ENCODE assay signal across 8 mouse cellular contexts in the genomic region with DNA sequence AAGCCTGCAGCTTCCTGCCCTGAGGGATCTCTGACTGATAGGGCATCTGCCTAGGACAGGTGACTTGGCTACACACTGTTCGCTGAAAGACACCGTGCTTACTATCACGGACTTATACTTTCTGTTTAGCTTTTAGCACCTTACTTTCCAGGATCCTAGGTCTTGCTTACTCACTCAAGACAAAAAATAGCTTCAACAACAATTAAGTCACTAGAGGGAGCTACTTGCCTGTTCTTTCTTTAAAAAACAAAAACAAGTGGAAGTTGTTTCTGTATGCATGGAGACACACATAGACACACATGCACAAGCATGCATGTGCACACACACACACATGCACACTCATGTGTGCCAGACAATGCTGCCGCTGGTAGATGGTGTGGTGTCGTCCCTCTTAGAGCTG. TPM values are rescaled to one million over a fixed set of nuclear protein-coding genes. Genes with fewer than 3 reads are reported as not detected.
A peak's percentile ranks its signal among the peaks of the same experiment; 100 is the strongest.
DNase-seq lines count a peak whose midpoint lies in the region; TF ChIP-seq lines count a peak whose summit lies in the region.

No protein-coding gene starts in this region.

- intact Hi-C loops in left cerebral cortex, adult 2 months (cut with DNase I): loop anchor here (10.0 kb wide), 2 partner anchors 78 to 228 kb away; no protein-coding TSS in a partner anchor
- intact Hi-C loops in left cerebral cortex, postnatal 10 days (cut with DNase I): loop anchor here (5.0 kb wide), 1 partner anchor 80 kb away; no protein-coding TSS in a partner anchor

- H3K4me3 ChIP-seq in left cerebral cortex, adult 2 months: no peak overlapping the region

- H3K27ac ChIP-seq in left cerebral cortex, adult 2 months: no peak overlapping the region

- TF ChIP-seq CTCF in left cerebral cortex, adult 2 months (IDR thresholded peaks at IDR 0.05): peak; percentile 55

- no peak for DNase-seq in left cerebral cortex, adult 2 months (ENCODE audit: extremely low spot score in 1 of 2, low spot score in 2 of 2)
- DNase-seq in left cerebral cortex, adult 11 months (ENCODE audit: low spot score): no peak
- peak; percentile 64 for DNase-seq in NIH3T3 (ENCODE audit: low read depth)
- DNase-seq in forelimb bud, embryonic 11.5 days (ENCODE audit: low read depth, low spot score): peak; percentile 20
- peak; percentile 60 for DNase-seq in lung, postnatal 25 days (ENCODE audit: low spot score)
- no peak for DNase-seq in right cerebral cortex, postnatal 36 days (ENCODE audit: low spot score in 2 of 2)
- DNase-seq in left cerebral cortex, postnatal 10 days (ENCODE audit: extremely low spot score in 1 of 2, low spot score in 2 of 2): no peak
- no peak for DNase-seq in left cerebral cortex, adult 18-20 months (ENCODE audit: low spot score in 2 of 2)

RNA-seq across cellular contexts. Expression of gene Cbr3, which starts 3.9 kb away (rescaled TPM):
- total RNA-seq in left cerebral cortex, adult 2 months (2021): 10 to 100 TPM; 16.1 to 16.9 TPM
- 1 to 10 TPM; 9.5 to 9.6 TPM for total RNA-seq in left cerebral cortex, postnatal 10 days (2021)
- 10 to 100 TPM; 21.2 to 21.8 TPM for total RNA-seq in left cerebral cortex, adult 18-20 months (2021)

RNA-seq across cellular contexts. Expression of gene Dop1b, which starts 24.8 kb away (rescaled TPM):
- 100 to 1,000 TPM in 1 of 2 experiments, 10 to 100 TPM in 1; 98.5 to 117 TPM for total RNA-seq in left cerebral cortex, adult 2 months (2021)
- 10 to 100 TPM; 90.0 to 99.6 TPM for total RNA-seq in left cerebral cortex, postnatal 10 days (2021)
- 10 to 100 TPM; 86.3 to 90.5 TPM for total RNA-seq in left cerebral cortex, adult 18-20 months (2021)

RNA-seq across cellular contexts. Expression of gene Gm5678, which starts 59.0 kb away (rescaled TPM):
- 1 to 10 TPM; 2.8 to 3.1 TPM for total RNA-seq in left cerebral cortex, adult 2 months (2021)
- 1 to 10 TPM; 1.9 to 2.5 TPM for total RNA-seq in left cerebral cortex, postnatal 10 days (2021)
- 1 to 10 TPM; 3.3 to 5.0 TPM for total RNA-seq in left cerebral cortex, adult 18-20 months (2021)

Comparison
In these comparisons a context has a peak if more than half of its experiments do, and no peak if none do; other contexts are left out.
1. DNase-seq: peak in NIH3T3 (single experiment), forelimb bud, embryonic 11.5 days (single experiment) and lung, postnatal 25 days (single experiment); none in left cerebral cortex, adult 2 months (0 of 2), left cerebral cortex, adult 11 months (single experiment), right cerebral cortex, postnatal 36 days (0 of 2), left cerebral cortex, postnatal 10 days (0 of 2) and left cerebral cortex, adult 18-20 months (0 of 2).